Mouse (Mus musculus): ENCODE measurements around the gene Pros1. TPM values are rescaled to one million over a fixed set of nuclear protein-coding genes. Genes with fewer than 3 reads are reported as not detected.
A peak's percentile ranks its signal among the peaks of the same experiment; 100 is the strongest.

Pros1 gene
- 1 to 10 TPM; 9.6 to 9.8 TPM for total RNA-seq (2021)
- long read RNA-seq, experiment 1, transcript Pros1-201 (15 exons, 3,303 nt) = major isoform, 32 of 36 reads
- long read RNA-seq, experiment 1, partial matches to known transcripts = 0 of 36 reads
- long read RNA-seq, experiment 1, other reads (novel, unspliced or antisense) = 4 of 36 reads
- long read RNA-seq, experiment 2, transcript Pros1-201 (15 exons, 3,303 nt) = major isoform, 24 of 24 reads
- long read RNA-seq, experiment 2, partial matches to known transcripts = 0 of 24 reads
- long read RNA-seq, experiment 2, other reads (novel, unspliced or antisense) = 0 of 24 reads

- peak; percentile 18 to 27 for DNase-seq (ENCODE audit: low spot score in 2 of 2)
Measured at GRCm38 (mm10) chr16:62854191-62855068, at the start of gene Pros1. Gene Pros1, plus strand, starts transcription at chr16:62854307.

- no peak for DNase-seq (ENCODE audit: low spot score in 2 of 2)
Measured at GRCm38 (mm10) chr16:62804621-62805020, 49.5 kb upstream of the Pros1 start.

GRCm38 (mm10) chr16:62807249-62807979, 46.7 kb upstream of the Pros1 start:
- DNase-seq (ENCODE audit: low spot score in 2 of 2) = no peak

GRCm38 (mm10) chr16:62810855-62811254, 43.3 kb upstream of the Pros1 start:
- DNase-seq (ENCODE audit: low spot score in 2 of 2) = no peak

- DNase-seq (ENCODE audit: low spot score in 2 of 2) = no peak
Measured at GRCm38 (mm10) chr16:62813790-62814189, 40.3 kb upstream of the Pros1 start.

DNA sequence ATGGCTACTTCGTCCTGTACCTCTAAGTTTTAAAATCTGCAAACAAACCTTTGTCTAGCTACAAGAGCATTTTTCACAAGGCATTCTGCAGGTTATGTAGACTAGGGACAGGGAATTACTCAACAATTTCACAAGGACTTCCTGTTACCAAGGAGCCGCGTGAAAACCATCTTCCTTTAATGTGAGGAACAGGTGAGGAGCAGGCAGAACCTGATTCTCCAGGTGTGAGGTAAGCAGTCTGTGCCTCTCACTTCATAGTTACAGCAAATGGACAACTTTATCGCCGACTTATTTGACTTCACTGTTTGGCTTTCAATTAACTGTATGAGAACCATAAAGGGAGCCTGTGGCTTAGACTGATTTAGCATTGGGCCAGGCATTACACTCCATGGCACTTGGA, 39.6 kb upstream of the Pros1 start, which contains the start of gene Stx19:
Gene Stx19, plus strand, starts transcription at position 186 of the 400 bp plus-strand sequence.
- DNase-seq (ENCODE audit: low spot score in 2 of 2) = no peak

- no peak for DNase-seq (ENCODE audit: low spot score in 2 of 2)
Measured at GRCm38 (mm10) chr16:62822472-62822871, 31.6 kb upstream of the Pros1 start.

DNA sequence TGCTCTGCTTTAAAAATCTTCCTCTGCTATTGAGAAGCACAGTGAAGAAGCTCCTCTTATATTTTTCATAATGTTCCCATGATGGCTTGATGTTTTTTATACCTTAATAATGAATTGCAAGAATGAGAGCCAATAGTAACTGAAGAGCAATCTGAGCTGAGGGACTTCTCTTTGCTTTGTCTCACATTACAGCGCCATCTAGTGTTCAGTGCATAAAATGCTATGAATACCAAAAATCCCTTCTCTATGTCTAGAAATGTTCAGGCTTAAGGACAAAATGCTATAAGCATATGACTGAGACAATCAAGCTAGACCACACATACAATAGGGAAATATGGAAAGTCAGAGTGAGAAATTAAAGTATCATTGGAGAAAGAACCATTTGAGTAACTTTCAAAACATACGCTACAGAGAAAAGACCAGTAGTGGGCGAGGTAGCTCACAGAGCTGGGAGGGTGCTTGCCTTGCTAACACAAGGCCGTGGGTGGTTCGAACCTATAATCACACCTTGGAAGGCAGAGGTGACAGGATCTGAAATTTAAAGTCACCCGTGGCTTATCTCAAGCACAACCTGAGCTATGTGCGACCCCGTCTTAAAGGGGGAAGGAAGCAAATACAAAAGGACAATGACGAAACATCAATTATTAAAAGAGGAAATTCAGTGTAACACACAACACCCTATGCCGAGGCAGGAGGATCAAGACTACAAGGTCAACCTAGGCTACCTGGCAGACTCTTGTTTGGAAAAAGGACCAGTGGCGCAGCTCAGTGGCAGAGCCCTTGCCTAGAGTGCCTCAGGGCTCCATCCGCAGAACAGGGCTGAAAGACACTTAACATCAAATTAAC, 27.7 kb upstream of the Pros1 start:
- no peak for DNase-seq (ENCODE audit: low spot score in 2 of 2)

DNA sequence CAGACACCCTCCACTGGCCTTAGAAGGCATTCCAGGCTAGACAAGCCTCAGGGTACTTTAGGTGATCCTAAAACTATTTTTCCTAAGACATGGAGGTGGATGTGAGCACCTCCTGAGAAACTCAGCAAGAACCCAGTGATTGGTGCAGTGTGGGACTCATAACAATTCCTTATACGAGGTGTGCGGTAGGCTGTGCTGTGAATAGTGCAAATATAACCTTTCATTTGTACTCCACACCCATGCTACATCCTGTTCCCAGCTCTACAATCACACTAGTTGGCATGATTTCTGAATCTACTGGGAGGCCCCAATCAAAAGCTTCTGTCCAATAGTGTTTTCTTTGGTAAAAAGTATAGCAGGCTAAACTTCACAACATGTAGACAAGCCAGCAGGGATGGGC, 22.1 kb upstream of the Pros1 start:
- no peak for DNase-seq (ENCODE audit: low spot score in 2 of 2)

DNA sequence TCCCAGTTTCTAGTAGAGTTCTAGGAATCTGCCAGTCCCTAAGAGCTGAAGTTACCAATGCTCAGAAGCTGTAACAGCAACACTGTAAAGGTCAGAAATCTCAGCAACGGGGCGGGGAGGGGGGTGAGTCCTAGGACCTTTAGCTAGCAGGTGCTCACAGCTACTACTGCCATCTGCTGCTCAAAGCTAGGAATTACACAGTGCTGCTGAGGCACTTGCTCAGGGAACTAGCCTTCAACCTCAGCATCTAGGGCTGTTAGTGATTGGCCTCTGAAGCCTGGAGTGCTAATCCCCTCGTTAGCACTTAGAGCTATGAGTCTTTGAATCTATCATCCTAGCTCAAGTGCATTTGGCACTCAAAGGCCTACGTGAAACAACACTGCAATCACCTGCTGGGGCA, 21.6 kb upstream of the Pros1 start:
- peak in 1 of 2 experiments; percentile 31 for DNase-seq (ENCODE audit: low spot score in 2 of 2)

DNA sequence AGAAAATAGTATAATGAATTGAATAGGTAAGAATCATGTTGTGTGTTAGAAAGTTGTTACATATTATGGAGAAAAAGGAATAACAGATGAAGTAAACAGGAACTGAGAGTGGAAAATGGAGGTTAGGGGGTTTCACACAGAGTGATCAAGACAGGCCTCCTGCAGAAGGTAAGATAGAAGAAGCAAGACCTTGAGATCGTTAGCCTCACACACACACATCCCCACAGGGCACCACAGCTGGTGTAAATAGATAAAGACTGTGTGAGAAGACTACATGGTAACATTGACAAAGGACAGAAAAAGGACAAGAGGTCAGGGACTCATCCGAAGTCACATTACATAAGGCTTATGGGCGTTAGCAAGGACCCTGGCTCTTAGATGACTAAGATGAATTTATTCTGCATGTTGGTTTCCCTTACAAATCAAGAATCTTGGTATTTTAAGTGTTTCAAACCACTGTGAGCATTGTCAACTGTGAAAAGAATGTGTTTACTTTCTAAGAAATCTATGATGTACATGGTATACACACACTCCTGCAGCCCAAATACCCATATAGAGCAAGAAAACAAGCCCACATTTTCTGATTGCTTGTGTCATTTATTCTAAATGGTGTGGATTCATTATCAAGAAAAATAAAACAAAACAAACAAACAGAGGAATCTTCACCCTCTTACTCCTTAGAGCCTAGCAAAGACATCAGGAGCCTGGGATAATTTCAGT, 19.9 kb upstream of the Pros1 start:
- no peak for DNase-seq (ENCODE audit: low spot score in 2 of 2)

- no peak for DNase-seq (ENCODE audit: low spot score in 2 of 2)
Measured at GRCm38 (mm10) chr16:62845341-62845740, 8.8 kb upstream of the Pros1 start.

GRCm38 (mm10) chr16:62846498-62847312, 7.4 kb upstream of the Pros1 start, which contains the start of gene Arl13b:
Gene Arl13b, minus strand, starts transcription at chr16:62847040.
- DNase-seq (ENCODE audit: low spot score in 2 of 2) = peak; percentile 88 to 95

DNA sequence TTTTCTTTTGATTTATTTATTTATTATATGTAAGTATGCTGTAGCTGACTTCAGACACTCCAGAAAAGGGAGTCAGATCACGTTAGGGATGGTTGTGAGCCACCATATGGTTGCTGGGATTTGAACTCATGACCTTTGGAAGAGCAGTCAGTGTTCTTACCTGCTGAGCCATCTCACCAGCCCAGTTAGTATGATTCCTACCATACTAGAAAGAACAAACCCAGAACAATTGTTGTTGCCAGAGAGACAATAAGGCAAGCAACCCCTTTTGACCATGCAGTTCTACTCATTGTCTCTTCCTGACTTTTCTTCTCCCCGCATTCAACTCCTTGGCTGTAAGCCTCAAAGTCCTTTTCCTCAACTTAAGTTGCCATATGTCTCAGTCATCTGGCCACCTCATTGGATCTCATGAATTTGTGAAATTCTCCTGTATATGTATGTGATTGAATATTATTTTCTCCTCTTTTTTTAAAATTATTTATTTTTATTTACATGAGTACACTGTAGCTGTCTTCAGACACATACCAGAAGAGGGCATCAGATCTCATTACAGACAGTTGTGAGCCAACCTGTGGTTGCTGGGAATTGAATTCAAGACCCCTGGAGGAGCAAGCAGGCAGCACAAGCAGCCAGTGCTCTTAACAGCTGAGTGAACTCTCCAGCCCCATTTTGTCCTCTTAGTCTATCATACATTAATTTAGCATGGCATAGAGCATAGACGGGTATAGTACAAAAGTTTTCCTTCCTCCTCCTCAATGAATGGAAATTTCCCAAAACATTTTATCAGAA, 1.4 kb upstream of the Pros1 start:
- no peak for DNase-seq (ENCODE audit: low spot score in 2 of 2)

DNA sequence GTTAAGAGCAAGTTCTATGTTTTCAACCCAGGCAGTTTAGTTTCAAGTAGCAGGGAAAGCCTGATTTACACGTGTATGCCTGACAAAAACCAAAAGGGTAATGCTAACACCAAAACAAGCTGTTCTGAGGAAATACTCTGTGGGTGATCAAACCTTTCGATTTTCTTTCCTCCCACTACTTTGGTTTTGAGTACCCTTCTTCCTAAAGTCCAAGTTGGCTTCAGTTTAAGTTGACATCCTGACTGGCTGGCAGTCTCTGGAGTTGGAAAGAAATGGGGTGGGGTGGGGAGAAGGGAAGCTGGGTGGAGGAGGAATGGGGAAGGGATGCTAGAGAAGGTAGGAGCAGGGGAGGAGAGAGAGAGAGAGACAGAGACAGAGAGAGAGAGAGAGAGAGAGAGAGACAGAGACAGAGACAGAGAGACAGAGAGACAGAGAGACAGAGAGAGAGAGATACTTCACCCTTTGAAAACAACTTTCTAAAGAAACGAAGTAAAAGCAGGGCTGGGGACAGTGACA, 438 bp upstream of the Pros1 start:
- DNase-seq (ENCODE audit: low spot score in 2 of 2) = no peak

GRCm38 (mm10) chr16:62855385-62855784, 1.3 kb downstream of the Pros1 start:
- no peak for DNase-seq (ENCODE audit: low spot score in 2 of 2)

DNA sequence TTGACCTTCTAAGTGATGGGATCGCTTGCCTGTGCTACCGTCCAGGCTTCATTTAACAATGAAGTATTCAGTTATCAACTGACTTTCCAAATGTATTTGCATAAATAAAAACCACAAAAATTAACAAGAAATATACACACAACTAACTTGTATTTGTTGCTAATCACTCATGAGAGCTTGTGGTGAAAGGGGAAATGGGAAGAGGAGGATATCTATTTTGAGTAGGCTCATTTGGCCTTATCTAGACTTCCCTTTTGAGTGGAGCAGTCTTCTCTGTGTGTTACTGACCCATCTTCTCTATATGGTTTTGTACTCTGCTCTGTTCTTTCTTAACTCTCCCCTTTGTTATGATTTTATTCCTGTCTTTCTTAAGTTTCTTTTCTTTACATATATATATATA, 2.2 kb downstream of the Pros1 start:
- no peak for DNase-seq (ENCODE audit: low spot score in 2 of 2)

- DNase-seq (ENCODE audit: low spot score in 2 of 2) = no peak
Measured at GRCm38 (mm10) chr16:62857498-62857897, 3.4 kb downstream of the Pros1 start.
